Mouse (Mus musculus) limb, embryonic 12.5 days (tissue): ENCODE data around the gene Trim14. TPM values are rescaled to one million over a fixed set of nuclear protein-coding genes. Genes with fewer than 3 reads are reported as not detected.
"Not testable (repeated sequence)": the region's sequence is repeated elsewhere in the genome, so short reads cannot be mapped to it uniquely, and the experiment has no call there.

Source experiments
- ATAC-seq: fragments of 200-750 bp; cut with Nextera tagmentation; 2 replicates; pipeline ENCODE4 v1.8.0; 2017; ENCODE audit warnings: low read depth, moderate TSS enrichment; ENCODE audit not compliant: insufficient number of reproducible peaks, insufficient read depth, low FRiP score, low TSS enrichment
- H3K27ac ChIP-seq: fragments of 300-500 bp; sonication (generic); 2 replicates; pipeline ENCODE4 v1.5.1; 2016; ENCODE audit warnings: mild to moderate bottlenecking, moderate library complexity
- H3K27me3 ChIP-seq: fragments of 300-500 bp; sonication (generic); 2 replicates; pipeline ENCODE4 v1.6.1; 2016; ENCODE audit warnings: mild to moderate bottlenecking, moderate library complexity
- H3K36me3 ChIP-seq: fragments of 300-500 bp; sonication (generic); 2 replicates; pipeline ENCODE4 v1.6.1; 2016; ENCODE audit warnings: mild to moderate bottlenecking, moderate library complexity
- H3K4me1 ChIP-seq: fragments of 300-500 bp; sonication (generic); replicated peaks from 2 replicates; pipeline ENCODE4 v1.6.1; 2016
- H3K4me2 ChIP-seq: fragments of 300-500 bp; sonication (generic); 2 replicates; pipeline ENCODE4 v1.6.1; 2016; ENCODE audit warnings: mild to moderate bottlenecking, moderate library complexity
- H3K4me3 ChIP-seq: fragments of 300-500 bp; sonication (generic); replicated peaks from 2 replicates; pipeline ENCODE4 v1.5.1; 2016; ENCODE audit warnings: mild to moderate bottlenecking
- H3K9ac ChIP-seq: fragments of 300-500 bp; sonication (generic); replicated peaks from 2 replicates; pipeline ENCODE4 v1.6.1; 2016; ENCODE audit warnings: mild to moderate bottlenecking, moderate library complexity
- H3K9me3 ChIP-seq: fragments of 300-500 bp; sonication (generic); 2 replicates; pipeline ENCODE4 v1.6.1; 2016; ENCODE audit warnings: mild to moderate bottlenecking, moderate library complexity
- WGBS: fragments of 180-500 bp; shearing (Covaris S2); methylation state at CpG from one replicate; pipeline ENCODE4 v1.1.7; 2016; 5-methylcytosine and 5-hydroxymethylcytosine counted together
- polyA plus RNA-seq: library from polyadenylated mRNA; unstranded; fragments of >200 nt; fragmentation: Nextera tagmentation; extraction: Ambion mirVana; gene quantifications from 2 replicates; pipeline ENCODE4 v1.2.1, GENCODE M21; 2016

The Trim14 gene
- 0.43 and 1.3 TPM in 2 replicates for polyA plus RNA-seq

GRCm38 (mm10) chr4:46535840-46536361 is at the start of gene Trim14:
TSS of gene Trim14 (minus strand) at chr4:46536141.
- ATAC-seq, result peak; percentile 47
- Histone ChIP-seq H3K27ac (no peak within 1 kb of the TSS), H3K36me3 (no peaks in the 10 kb centered on the region), H3K27me3 (peaks cover 74% of the 10 kb centered on the region), H3K4me3 (peak within 1 kb of the TSS; percentile 56), H3K9me3 (no peaks in the 10 kb centered on the region), H3K4me2 (peak within 1 kb of the TSS; percentile 81), H3K4me1 (peaks cover 20% of the 10 kb centered on the region; the same call in 1 of the 2 replicates), H3K9ac (peak within 1 kb of the TSS; percentile 56)
- WGBS, result under 1% methylated on average over 46 of the region's 46 CpGs

- ATAC-seq, result no peak
- Histone ChIP-seq H3K27me3 (no peaks in the 10 kb centered on the region), H3K4me2 (no peak overlapping the region), H3K36me3 (no peaks in the 10 kb centered on the region), H3K4me3 (no peak overlapping the region), H3K9me3 (peaks cover 6% of the 10 kb centered on the region; the same call in 1 of the 2 replicates), H3K27ac (no peak overlapping the region), H3K4me1 (no peaks in the 10 kb centered on the region), H3K9ac (no peak overlapping the region)
- 77% methylated on average over 13 of the region's 13 CpGs for WGBS
Measured at GRCm38 (mm10) chr4:46585041-46585810, 49.3 kb upstream of the Trim14 start.

GRCm38 (mm10) chr4:46584536-46584935 is 48.6 kb upstream of the Trim14 start:
- WGBS, result 55% methylated on average over 3 of the region's 3 CpGs
- H3K27me3 ChIP-seq, H3K4me3 ChIP-seq, H3K9ac ChIP-seq, H3K4me2 ChIP-seq, H3K4me1 ChIP-seq, H3K36me3 ChIP-seq, ATAC-seq, H3K9me3 ChIP-seq, H3K27ac ChIP-seq: not testable (repeated sequence)

GRCm38 (mm10) chr4:46584084-46584483 is 48.1 kb upstream of the Trim14 start:
- not testable (repeated sequence) for H3K4me1 ChIP-seq, H3K4me2 ChIP-seq, H3K9ac ChIP-seq, H3K27me3 ChIP-seq, ATAC-seq, H3K36me3 ChIP-seq, H3K9me3 ChIP-seq, H3K27ac ChIP-seq, H3K4me3 ChIP-seq
- WGBS, result 94% methylated on average over 2 of the region's 6 CpGs

- not testable (repeated sequence) for H3K4me3 ChIP-seq, H3K9ac ChIP-seq, H3K4me1 ChIP-seq, H3K27me3 ChIP-seq, H3K4me2 ChIP-seq, ATAC-seq, H3K27ac ChIP-seq, H3K36me3 ChIP-seq, H3K9me3 ChIP-seq
- WGBS, result 91% methylated on average over 9 of the region's 9 CpGs
Measured at GRCm38 (mm10) chr4:46582024-46582423, 46.1 kb upstream of the Trim14 start.

- not testable (repeated sequence) for H3K27ac ChIP-seq, H3K4me2 ChIP-seq, H3K9ac ChIP-seq, H3K27me3 ChIP-seq, H3K4me1 ChIP-seq, ATAC-seq, H3K4me3 ChIP-seq, H3K36me3 ChIP-seq, H3K9me3 ChIP-seq
- WGBS, result 94% methylated on average over 22 of the region's 22 CpGs
Measured at GRCm38 (mm10) chr4:46581577-46581976, 45.6 kb upstream of the Trim14 start.

GRCm38 (mm10) chr4:46580799-46581243 is 44.9 kb upstream of the Trim14 start:
- not testable (repeated sequence) for H3K9ac ChIP-seq, H3K27me3 ChIP-seq, H3K36me3 ChIP-seq, H3K27ac ChIP-seq, H3K4me3 ChIP-seq, H3K4me1 ChIP-seq, H3K9me3 ChIP-seq, ATAC-seq, H3K4me2 ChIP-seq
- 89% methylated on average over 15 of the region's 15 CpGs for WGBS

- not testable (repeated sequence) for H3K4me3 ChIP-seq, H3K9ac ChIP-seq, ATAC-seq, H3K36me3 ChIP-seq, H3K9me3 ChIP-seq, H3K4me2 ChIP-seq, H3K4me1 ChIP-seq, H3K27ac ChIP-seq, H3K27me3 ChIP-seq
- WGBS, result 92% methylated on average over 8 of the region's 8 CpGs
Measured at GRCm38 (mm10) chr4:46578796-46579346, 42.9 kb upstream of the Trim14 start.

- H3K4me2 ChIP-seq, result no peak overlapping the region
- 0 out of 2 replicates have a peak, but pooled peaks cover 9% of the 10 kb centered on the region for H3K4me1 ChIP-seq
- H3K27me3 ChIP-seq, result no peaks in the 10 kb centered on the region
- H3K27ac ChIP-seq, result no peak overlapping the region
- 72% methylated on average over 1 of the region's 1 CpGs for WGBS
- no peak overlapping the region for H3K4me3 ChIP-seq
- no peak overlapping the region for H3K9ac ChIP-seq
- H3K36me3 ChIP-seq, result no peaks in the 10 kb centered on the region
- no peak for ATAC-seq
- H3K9me3 ChIP-seq, result peaks cover 9% of the 10 kb centered on the region; the same call in 1 of the 2 replicates
Measured at GRCm38 (mm10) chr4:46578228-46578627, 42.3 kb upstream of the Trim14 start.

GRCm38 (mm10) chr4:46575509-46576284 is 39.8 kb upstream of the Trim14 start:
- not testable (repeated sequence) for H3K4me3 ChIP-seq, ATAC-seq
- WGBS, result 89% methylated on average over 6 of the region's 10 CpGs

GRCm38 (mm10) chr4:46574841-46575240 is 38.9 kb upstream of the Trim14 start:
- WGBS, result 65% methylated on average over 10 of the region's 12 CpGs
- H3K4me3 ChIP-seq, result no peak overlapping the region
- ATAC-seq, result no peak
- H3K27me3 ChIP-seq, result no peaks in the 10 kb centered on the region
- H3K36me3 ChIP-seq, result no peaks in the 10 kb centered on the region
- 0 out of 2 replicates have a peak, but pooled peaks cover 9% of the 10 kb centered on the region for H3K4me1 ChIP-seq
- H3K27ac ChIP-seq, result no peak overlapping the region
- no peak overlapping the region for H3K9ac ChIP-seq
- 0 out of 2 replicates have a peak, but pooled peaks cover 4% of the 10 kb centered on the region for H3K9me3 ChIP-seq
- H3K4me2 ChIP-seq, result no peak overlapping the region

More at GRCm38 (mm10) chr4:46575509-46576284, 39.8 kb upstream of the Trim14 start:
- H3K9me3 ChIP-seq, H3K27me3 ChIP-seq, H3K36me3 ChIP-seq, H3K4me2 ChIP-seq, H3K9ac ChIP-seq, H3K27ac ChIP-seq, H3K4me1 ChIP-seq: not testable (repeated sequence)
